Mouse (Mus musculus): ENCODE data around the gene Rpf2. TPM values are rescaled to one million over a fixed set of nuclear protein-coding genes. Genes with fewer than 3 reads are reported as not detected.

Gene Rpf2
- total and polyA plus RNA-seq, 3 experiments = 6.0 to 178 (median 67.0) TPM

GRCm38 (mm10) chr10:40233241-40233640 lies 13.6 kb downstream of the Rpf2 start:
- Histone ChIP-seq H3K4me3 (ENCODE audit: low read depth, low read length) (no peak overlapping the region), H3K27me3 (ENCODE audit: insufficient read depth, low read length) (no peaks in the 10 kb centered on the region), H3K36me3 (replicated peaks) (peaks cover 95% of the 10 kb centered on the region), H3K4me1 (ENCODE audit: insufficient read depth, low read depth, low read length) (peaks cover 8% of the 10 kb centered on the region), H3K9me3 (replicated peaks) (no peaks in the 10 kb centered on the region)
- ATAC-seq (ENCODE audit: extremely low read depth, insufficient number of reproducible peaks, low FRiP score, poor library complexity, severe bottlenecking) = no peak
- DNase-seq (ENCODE audit: low spot score) = no peak
- TF ChIP-seq GATA2 (IDR thresholded peaks at IDR 0.05; ENCODE audit: borderline replicate concordance, low read depth, low read length) = no peak

- no peak for ATAC-seq (ENCODE audit: extremely low read depth, insufficient number of reproducible peaks, low FRiP score, poor library complexity, severe bottlenecking)
- no peaks in the 10 kb centered on the region for H3K27me3 ChIP-seq (ENCODE audit: insufficient read depth, low read length)
- no peak for DNase-seq (ENCODE audit: low spot score)
- peaks cover 8% of the 10 kb centered on the region for H3K4me1 ChIP-seq (ENCODE audit: insufficient read depth, low read depth, low read length)
- H3K9me3 ChIP-seq (replicated peaks) = no peaks in the 10 kb centered on the region
- peaks cover 95% of the 10 kb centered on the region for H3K36me3 ChIP-seq (replicated peaks)
- H3K4me3 ChIP-seq (ENCODE audit: low read depth, low read length) = no peak overlapping the region
- no peak for TF ChIP-seq POLR2AphosphoS5 (IDR thresholded peaks at IDR 0.05; ENCODE audit: insufficient replicate concordance, low read depth, low read length)
- TF ChIP-seq GATA2 (IDR thresholded peaks at IDR 0.05; ENCODE audit: borderline replicate concordance, low read depth, low read length) = no peak
- TF ChIP-seq GATA1 (IDR thresholded peaks at IDR 0.05; ENCODE audit: borderline replicate concordance, low read length) = no peak
- no peak for TF ChIP-seq CTCF (IDR thresholded peaks at IDR 0.05; ENCODE audit: low read depth, low read length)
- TF ChIP-seq TAL1 (conservative IDR thresholded peaks at IDR 0.05; ENCODE audit: low read depth, low read length) = no peak
Measured at GRCm38 (mm10) chr10:40232442-40232841, 14.4 kb downstream of the Rpf2 start.

DNA sequence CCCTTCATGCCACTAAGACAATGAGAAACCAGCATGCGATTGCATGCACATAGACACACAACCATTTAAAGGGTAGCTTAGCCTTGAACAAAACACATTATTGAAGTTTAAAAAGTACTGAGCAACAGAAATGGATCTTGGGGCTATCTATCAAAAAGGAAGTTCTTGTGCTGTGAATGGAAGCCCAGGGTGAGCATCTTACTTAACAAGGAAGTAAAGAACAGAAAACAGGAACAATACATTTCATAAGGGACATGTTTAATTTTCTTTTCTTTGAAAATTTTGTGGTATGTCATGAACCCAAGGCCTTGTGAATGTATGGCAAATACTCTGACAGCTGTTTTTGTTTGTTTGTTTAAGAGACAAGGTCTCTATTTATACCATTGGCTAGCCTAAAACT lies 17.1 kb downstream of the Rpf2 start:
- peaks cover 8% of the 10 kb centered on the region for H3K4me1 ChIP-seq (ENCODE audit: insufficient read depth, low read depth, low read length)
- peaks cover 95% of the 10 kb centered on the region for H3K36me3 ChIP-seq (replicated peaks)
- no peak for DNase-seq (ENCODE audit: low spot score)
- no peaks in the 10 kb centered on the region for H3K9me3 ChIP-seq (replicated peaks)
- H3K4me3 ChIP-seq (ENCODE audit: low read depth, low read length) = no peak overlapping the region
- ATAC-seq (ENCODE audit: extremely low read depth, insufficient number of reproducible peaks, low FRiP score, poor library complexity, severe bottlenecking) = no peak
- no peaks in the 10 kb centered on the region for H3K27me3 ChIP-seq (ENCODE audit: insufficient read depth, low read length)
- TF ChIP-seq CTCF (IDR thresholded peaks at IDR 0.05; ENCODE audit: low read depth, low read length) (no peak), POLR2AphosphoS5 (IDR thresholded peaks at IDR 0.05; ENCODE audit: insufficient replicate concordance, low read depth, low read length) (no peak), TAL1 (conservative IDR thresholded peaks at IDR 0.05; ENCODE audit: low read depth, low read length) (no peak)

DNA sequence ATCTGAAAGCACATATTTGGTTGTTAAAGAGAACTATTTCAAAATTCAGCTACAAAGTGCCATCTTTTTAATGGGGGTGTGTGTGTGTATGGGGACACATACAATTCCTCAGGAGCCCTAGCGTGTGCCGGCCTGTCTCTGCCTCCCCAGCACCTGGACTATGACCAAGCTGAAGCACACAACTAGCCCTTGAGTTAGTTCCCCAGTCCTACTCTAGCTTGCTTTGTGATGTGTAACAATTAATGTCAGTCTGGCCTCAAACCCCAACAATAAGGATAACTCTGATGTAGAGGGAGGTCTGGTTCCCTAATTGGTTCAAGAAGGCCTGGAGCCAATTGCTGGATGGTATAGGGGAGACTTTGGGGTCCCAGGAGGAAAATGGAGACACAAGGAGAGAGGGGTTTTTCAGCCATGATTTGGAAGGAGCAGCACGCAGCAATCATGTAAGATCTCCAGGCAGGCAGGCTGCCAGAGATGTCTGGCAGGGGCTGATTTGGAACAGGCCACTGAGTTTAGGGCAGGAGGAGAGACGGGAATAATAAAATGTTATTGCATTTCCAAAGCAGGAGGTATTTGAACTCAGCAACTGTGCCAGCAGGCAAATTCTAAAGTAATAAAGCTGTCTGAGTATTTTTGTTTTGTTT lies 19.1 kb downstream of the Rpf2 start:
- DNase-seq (ENCODE audit: low spot score) = no peak
- Histone ChIP-seq H3K4me3 (ENCODE audit: low read depth, low read length) (no peak overlapping the region), H3K4me1 (ENCODE audit: insufficient read depth, low read depth, low read length) (peaks cover 8% of the 10 kb centered on the region), H3K27me3 (ENCODE audit: insufficient read depth, low read length) (no peaks in the 10 kb centered on the region), H3K9me3 (replicated peaks) (peaks cover 5% of the 10 kb centered on the region), H3K36me3 (replicated peaks) (peaks cover 93% of the 10 kb centered on the region)
- no peak for ATAC-seq (ENCODE audit: extremely low read depth, insufficient number of reproducible peaks, low FRiP score, poor library complexity, severe bottlenecking)
- no peak for TF ChIP-seq POLR2AphosphoS5 (IDR thresholded peaks at IDR 0.05; ENCODE audit: insufficient replicate concordance, low read depth, low read length)

GRCm38 (mm10) chr10:40218874-40219273 lies 28.0 kb downstream of the Rpf2 start:
- Histone ChIP-seq H3K9me3 (replicated peaks) (peaks cover 23% of the 10 kb centered on the region), H3K27me3 (ENCODE audit: insufficient read depth, low read length) (no peaks in the 10 kb centered on the region), H3K4me1 (ENCODE audit: insufficient read depth, low read depth, low read length) (peaks cover 6% of the 10 kb centered on the region), H3K4me3 (ENCODE audit: low read depth, low read length) (no peak overlapping the region), H3K36me3 (replicated peaks) (peaks cover 35% of the 10 kb centered on the region)
- TF ChIP-seq GATA1 (IDR thresholded peaks at IDR 0.05; ENCODE audit: borderline replicate concordance, low read length) (no peak), CTCF (IDR thresholded peaks at IDR 0.05; ENCODE audit: low read depth, low read length) (no peak), POLR2AphosphoS5 (IDR thresholded peaks at IDR 0.05; ENCODE audit: insufficient replicate concordance, low read depth, low read length) (no peak), TAL1 (conservative IDR thresholded peaks at IDR 0.05; ENCODE audit: low read depth, low read length) (0 out of 2 replicates have a peak, but pooled peaks have one; percentile 12), GATA2 (IDR thresholded peaks at IDR 0.05; ENCODE audit: borderline replicate concordance, low read depth, low read length) (no peak)
- no peak for ATAC-seq (ENCODE audit: extremely low read depth, insufficient number of reproducible peaks, low FRiP score, poor library complexity, severe bottlenecking)
- no peak for DNase-seq (ENCODE audit: low spot score)

DNA sequence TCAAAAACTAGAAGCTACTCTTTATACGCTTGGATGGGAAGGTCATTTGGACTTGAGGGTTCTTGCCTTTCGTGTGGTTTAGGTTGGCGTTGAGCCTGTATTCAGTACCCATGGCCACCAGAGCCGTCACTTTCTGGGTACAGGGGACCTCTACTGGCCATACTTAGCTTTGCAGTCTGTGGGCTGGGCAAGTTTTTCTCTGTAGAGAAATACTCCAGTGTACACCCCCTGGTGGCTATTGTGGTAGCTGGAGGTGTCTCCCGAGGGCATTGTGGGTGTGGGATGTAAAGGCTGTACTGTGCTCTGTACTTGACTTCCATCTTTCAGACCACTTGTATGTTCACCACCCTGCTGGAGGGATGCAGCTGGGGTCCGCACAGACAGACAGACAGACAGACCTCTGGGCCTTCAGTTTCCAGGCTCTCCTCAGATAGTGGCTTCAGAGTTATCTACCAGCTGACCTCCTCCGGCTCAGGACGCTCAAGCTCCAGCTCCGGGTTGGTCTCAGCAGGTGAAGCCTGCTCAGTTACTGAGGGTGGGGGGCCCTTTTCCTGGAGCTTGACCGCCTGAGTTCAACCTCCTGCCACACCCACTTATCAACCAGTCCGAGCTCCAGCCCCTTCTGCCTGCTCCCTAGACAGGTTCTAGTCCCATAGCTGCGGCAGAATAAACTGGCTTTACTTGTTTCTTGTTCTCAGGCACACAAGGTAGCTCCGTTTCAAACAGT lies 34.2 kb downstream of the Rpf2 start:
- ATAC-seq (ENCODE audit: extremely low read depth, insufficient number of reproducible peaks, low FRiP score, poor library complexity, severe bottlenecking) (peak; percentile 57), DNase-seq (ENCODE audit: low spot score) (peak; percentile 56)
- Histone ChIP-seq H3K36me3 (replicated peaks) (no peaks in the 10 kb centered on the region), H3K9me3 (replicated peaks) (no peaks in the 10 kb centered on the region), H3K27me3 (ENCODE audit: insufficient read depth, low read length) (no peaks in the 10 kb centered on the region), H3K4me3 (ENCODE audit: low read depth, low read length) (no peak overlapping the region), H3K4me1 (ENCODE audit: insufficient read depth, low read depth, low read length) (peaks cover 6% of the 10 kb centered on the region)
- peak; percentile 87 for TF ChIP-seq CTCF (IDR thresholded peaks at IDR 0.05; ENCODE audit: low read depth, low read length)
- no peak for TF ChIP-seq GATA1 (IDR thresholded peaks at IDR 0.05; ENCODE audit: borderline replicate concordance, low read length)
- no peak for TF ChIP-seq POLR2AphosphoS5 (IDR thresholded peaks at IDR 0.05; ENCODE audit: insufficient replicate concordance, low read depth, low read length)
- no peak for TF ChIP-seq GATA2 (IDR thresholded peaks at IDR 0.05; ENCODE audit: borderline replicate concordance, low read depth, low read length)
- TF ChIP-seq TAL1 (conservative IDR thresholded peaks at IDR 0.05; ENCODE audit: low read depth, low read length) = no peak
